Mouse (Mus musculus) liver, adult (tissue): ENCODE data around the gene Stx7.
A peak's percentile ranks its signal among the peaks of the same experiment; 100 is the strongest.

Source experiments
- GATA4 ChIP-seq: IDR thresholded peaks from 2 replicates; pipeline ENCODE4 v1.6.1; 2014; ENCODE audit warnings: mild to moderate bottlenecking, low read length; ENCODE audit not compliant: insufficient replicate concordance

Stx7 gene

GRCm38 (mm10) chr10:24164137-24164908 is 15.2 kb downstream of the Stx7 start:
- TF ChIP-seq GATA4, result peak; percentile 65; the same call in 1 of the 2 replicates

GRCm38 (mm10) chr10:24164909-24165304 is 15.8 kb downstream of the Stx7 start:
- TF ChIP-seq GATA4, result no peak

DNA sequence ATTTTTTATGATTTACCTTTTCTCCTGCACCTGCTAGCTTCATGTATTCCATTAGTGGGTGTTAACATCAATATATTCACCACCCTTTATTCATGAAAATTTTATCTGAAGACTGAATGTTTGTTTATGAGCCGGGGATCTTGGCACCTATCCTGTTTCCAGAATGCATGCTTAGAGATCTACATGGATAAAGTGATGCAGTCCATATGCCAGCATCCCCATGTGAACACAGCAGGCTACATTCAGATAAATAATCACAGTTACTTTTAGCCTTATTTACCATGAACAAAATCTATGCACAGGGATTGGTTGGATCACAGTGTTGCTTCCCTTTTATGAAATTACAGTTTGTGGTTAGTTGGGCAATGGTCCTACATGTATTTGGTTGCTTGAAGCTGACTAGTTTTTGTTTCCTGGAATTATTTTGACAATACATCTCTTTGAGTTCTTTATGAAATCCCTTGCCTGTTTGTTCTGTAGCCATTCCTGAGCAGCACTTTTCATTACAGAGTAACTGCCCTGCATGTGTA is 16.5 kb downstream of the Stx7 start:
- no peak for TF ChIP-seq GATA4

GRCm38 (mm10) chr10:24167978-24168583 is 19.0 kb downstream of the Stx7 start:
- no peak for TF ChIP-seq GATA4

GRCm38 (mm10) chr10:24168854-24169253 is 19.8 kb downstream of the Stx7 start:
- no peak for TF ChIP-seq GATA4

GRCm38 (mm10) chr10:24171906-24172459 is 22.9 kb downstream of the Stx7 start:
- TF ChIP-seq GATA4, result no peak

- TF ChIP-seq GATA4, result no peak
Measured at GRCm38 (mm10) chr10:24173210-24174001, 24.3 kb downstream of the Stx7 start.

GRCm38 (mm10) chr10:24190392-24190791 is 41.3 kb downstream of the Stx7 start:
- no peak for TF ChIP-seq GATA4

GRCm38 (mm10) chr10:24191977-24192376 is 42.9 kb downstream of the Stx7 start:
- TF ChIP-seq GATA4, result no peak

GRCm38 (mm10) chr10:24199303-24199702 is 50.2 kb downstream of the Stx7 start:
- no peak for TF ChIP-seq GATA4

GRCm38 (mm10) chr10:24200099-24200498 is 51.0 kb downstream of the Stx7 start:
- TF ChIP-seq GATA4, result no peak

- no peak for TF ChIP-seq GATA4
Measured at GRCm38 (mm10) chr10:24210075-24210474, 61.0 kb downstream of the Stx7 start.

- no peak for TF ChIP-seq GATA4
Measured at GRCm38 (mm10) chr10:24213297-24213696, 64.2 kb downstream of the Stx7 start.

DNA sequence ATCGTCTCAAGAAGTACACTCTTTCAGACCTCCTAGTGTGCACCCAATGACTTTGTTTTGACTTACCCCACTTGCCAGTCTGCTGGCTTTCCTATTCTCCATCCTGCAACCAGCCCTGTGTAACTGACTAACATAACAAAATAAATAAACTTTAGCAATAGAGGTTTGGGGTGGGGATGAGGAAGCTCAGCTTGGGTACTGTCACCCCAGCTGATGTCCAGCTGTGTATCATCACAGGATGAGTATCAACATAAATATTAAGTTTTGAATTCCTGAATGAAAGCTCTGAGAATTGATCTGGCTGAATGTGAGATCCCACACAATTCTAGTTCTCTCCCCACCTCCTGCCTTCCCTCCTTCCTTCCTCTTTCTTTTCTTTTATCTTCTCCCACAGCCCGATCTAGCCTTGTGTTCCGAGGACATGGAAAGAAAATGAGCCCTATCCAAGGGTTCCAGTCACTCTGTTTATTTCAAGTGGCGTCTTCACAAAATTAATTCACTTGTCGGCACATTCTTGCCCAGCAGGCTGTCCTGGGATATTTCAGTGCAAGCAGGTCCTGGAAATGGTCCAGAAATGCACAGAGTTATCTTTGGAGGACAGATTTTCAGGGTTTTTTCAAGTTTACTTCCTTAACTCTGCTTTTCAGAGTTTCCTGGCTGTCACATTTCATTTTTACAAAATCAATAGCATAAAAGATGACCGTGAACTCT is 68.6 kb downstream of the Stx7 start:
- TF ChIP-seq GATA4, result no peak

DNA sequence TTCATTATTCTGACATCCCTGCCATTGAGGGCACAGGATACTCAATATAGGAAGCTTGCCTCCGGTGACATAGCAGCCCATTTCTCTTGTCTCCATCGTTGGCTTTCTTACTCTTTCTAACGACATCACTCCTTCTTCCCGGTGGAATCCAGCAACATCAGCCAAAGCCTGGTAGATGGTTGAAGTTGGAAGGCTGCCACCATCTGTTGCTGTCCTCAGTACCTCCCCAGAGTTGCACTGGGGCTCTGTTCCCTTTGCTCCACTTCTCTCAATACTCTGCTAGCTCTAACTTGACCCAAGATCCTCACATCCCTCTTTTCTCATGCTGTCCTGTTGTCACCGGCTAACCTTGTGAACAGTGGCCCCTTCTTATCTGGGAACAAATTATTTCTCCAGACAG is 71.8 kb downstream of the Stx7 start:
- TF ChIP-seq GATA4, result no peak
